Mouse (Mus musculus) yolk sac, embryonic 10.5 days (tissue): ENCODE measurements around the gene Ffar2.
"Not testable (repeated sequence)": the region's sequence is repeated elsewhere in the genome, so short reads cannot be mapped to it uniquely, and the experiment has no call there.

Experiments
- DNase-seq: peaks from one replicate; pipeline ENCODE4 v3.0.0-alpha.2; 2017; ENCODE audit warnings: low spot score

Gene Ffar2

DNA sequence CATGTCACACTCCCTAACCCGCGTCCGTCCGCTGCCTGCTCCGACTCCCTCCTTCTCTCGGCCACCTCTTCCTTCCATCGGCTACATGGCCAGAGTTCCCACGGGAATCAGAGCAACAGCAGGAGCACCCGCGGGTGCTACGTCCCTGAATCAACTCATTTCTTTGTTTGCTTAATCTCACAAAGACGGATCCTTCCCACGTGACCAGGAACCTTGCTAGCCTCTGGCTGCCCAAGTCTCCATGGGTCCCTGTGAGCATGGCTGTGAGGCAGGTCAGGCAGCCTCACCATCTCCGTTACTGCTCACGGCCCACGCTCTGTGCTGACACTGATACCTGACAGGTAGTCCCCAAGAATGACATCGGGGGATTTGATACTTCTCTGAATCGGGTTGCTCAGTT, at the start of gene Ffar2:
TSS of gene Ffar2 (minus strand) at position 101 of the 400 bp plus-strand sequence.
- DNase-seq, result no peak

DNA sequence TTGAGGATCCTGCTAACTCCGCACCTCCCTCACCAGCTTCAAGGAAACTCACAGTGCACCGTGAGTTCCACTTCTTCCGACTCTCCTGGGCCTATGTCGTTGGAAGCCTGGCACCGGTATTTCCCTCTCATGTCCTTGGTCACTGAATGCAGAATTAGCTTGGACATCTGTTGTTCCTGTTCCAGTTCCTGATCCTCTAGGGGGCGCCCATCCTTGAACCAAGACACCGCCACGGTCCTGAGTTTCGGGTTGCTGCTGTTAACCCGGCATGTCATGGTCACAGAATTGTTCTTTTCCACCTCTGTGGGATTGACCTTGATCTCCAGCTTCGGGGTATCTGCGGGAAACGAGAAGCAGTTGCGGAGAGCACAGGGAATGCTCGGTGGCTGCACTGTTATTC, 49.5 kb upstream of the Ffar2 start:
- DNase-seq, result peak; percentile 42

DNA sequence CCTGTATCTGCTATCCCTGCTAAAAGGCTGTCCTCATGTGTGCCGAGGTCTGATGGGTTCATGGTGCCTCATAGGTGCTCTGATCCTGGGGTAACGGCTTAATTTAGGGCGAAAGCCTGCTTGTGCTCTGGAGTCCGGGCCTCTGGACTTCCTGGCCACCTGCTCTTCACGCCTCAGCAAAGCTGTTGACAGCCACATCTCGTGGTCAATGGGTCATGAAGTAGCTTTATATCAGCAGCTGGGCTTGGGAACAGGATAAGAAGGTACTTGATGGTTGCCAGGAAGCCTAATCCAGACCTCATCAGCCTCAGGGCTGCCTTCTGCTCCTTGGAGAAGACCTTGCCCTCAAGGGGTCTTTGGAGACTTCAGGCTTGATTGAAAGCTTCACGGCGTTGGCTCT, 39.8 kb upstream of the Ffar2 start:
- no peak for DNase-seq

DNA sequence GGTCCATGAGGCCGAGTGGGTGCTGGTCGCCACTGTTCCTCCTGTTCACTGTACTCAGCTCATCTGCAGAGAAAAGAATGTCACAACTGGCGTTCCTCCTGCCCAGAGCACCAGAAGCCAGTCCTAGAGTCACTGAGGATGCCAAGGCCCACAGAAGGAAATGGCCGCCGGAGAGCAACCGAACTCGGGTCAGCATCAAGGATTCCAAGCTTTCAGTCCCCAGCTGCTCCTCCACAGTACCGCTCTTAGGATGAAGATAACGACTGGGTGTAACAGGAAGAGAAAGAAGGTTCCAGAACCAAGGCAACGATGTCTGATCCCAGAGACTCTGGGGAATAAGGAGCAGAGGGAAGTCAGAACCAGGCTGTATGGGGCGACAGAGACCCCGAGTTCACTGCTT, 37.9 kb upstream of the Ffar2 start, which contains the start of gene Ffar1:
TSS of gene Ffar1 (minus strand) at position 101 of the 400 bp plus-strand sequence.
- no peak for DNase-seq

DNA sequence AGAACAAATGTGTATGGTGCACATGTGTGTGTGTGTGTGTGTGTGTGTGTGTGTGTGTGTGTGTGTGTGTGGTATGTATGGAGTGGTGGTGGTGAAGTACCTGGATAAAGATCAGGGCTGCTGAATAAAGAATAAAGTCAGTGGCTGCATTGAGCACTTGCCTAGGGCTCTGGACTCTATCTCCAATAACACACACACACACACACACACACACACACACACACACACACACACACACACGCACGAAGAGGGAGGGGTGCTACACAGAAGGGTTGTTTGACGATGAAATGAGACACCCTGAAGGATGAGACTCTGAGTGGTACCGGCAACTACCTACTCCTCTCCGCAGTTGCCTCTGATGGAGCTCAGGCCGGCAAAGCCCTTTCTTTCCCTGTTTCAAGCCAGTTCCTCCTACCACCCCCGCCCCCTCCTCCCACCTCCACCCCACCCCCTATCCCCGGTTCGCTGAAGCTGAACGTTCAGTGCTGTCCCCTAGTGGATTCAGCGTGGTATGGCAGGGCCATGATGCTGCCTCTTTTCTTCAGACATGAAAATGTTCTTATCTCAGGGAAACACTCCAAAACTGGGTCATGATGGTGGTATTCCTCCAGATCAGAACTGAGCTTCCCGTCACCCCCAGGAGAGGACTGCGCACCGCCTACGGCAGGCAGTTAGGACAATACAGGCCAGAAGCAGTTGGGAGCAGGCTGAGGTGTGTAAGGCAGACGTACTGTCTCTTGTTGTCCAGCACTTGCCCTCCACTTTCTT, 36.2 kb upstream of the Ffar2 start:
- peak; percentile 52 for DNase-seq

DNA sequence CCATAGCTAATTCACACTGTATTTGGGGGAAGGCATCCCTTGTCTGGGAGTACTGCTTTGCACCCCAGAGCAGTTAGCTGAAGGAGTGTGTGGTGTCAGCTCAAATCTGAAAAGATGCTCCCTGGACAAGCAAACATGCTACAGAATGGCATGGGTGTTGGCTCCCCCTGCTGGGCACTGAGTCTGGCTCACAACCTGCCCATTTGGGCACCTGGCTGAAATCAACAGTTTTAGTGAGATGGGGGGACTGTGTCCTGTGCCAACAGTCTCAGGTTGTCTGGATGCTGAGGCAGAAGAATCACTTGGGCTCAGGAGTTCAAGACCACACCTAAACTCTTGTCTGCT, 35.7 kb upstream of the Ffar2 start:
- peak; percentile 45 for DNase-seq

DNA sequence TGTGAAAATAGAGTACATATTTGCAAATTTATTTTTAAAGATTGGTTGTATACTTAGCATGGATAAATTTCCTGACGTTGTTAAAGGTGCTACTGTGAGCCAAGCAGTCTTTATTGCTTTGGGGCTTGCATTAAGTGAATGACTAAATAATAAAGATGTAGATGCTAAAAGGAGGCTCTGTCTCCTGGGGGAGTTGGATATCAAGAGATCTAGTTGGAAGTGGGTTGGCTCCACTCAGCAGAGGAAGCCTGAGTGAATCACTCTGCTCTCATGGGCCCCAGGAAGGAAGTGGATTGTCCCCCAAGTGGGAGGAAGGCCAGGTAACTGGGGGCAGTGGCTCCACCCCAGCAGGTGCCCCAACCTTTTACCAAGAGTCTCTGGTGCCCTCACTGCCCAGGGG, 34.2 kb upstream of the Ffar2 start:
- no peak for DNase-seq

DNA sequence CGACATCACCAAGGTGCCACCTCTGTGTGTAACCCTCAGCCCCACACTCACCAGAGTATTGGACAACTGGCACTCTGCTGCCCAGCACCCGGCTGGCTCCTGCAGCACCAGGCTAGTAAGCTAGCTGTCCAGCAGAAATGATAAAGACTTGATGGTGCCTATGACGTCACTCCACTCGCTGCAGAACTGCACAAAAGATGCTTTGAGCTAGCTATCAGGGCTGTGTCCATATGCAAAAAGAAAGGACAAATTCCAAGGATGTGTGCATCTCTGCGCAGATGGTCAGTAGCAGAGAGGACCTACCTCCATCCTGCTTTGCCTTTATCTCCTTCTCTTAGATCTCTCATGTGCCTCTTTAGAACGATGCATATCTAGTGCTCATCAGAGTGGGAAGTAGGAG, 32.5 kb upstream of the Ffar2 start, which contains the start of gene Ffar3:
TSS of gene Ffar3 (minus strand) at position 101 of the 400 bp plus-strand sequence.
- no peak for DNase-seq

DNA sequence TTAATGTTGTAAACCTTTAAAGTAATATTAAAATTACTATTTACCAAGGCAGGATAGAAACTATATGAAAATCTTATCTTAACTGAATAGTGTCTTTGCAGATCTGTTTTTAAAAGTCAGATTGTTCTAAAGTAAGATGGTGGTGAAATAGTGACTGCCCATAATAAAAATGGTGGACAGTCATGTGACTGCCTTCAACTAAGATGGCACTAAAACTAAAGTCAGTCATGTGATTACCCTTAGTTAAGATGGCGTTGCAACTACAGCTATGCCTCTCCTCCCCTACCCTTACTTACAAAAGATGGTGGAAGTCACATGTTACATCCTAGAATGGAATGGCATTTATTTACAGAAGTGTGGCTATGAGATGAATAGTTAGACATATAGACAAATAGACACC, 27.8 kb upstream of the Ffar2 start:
- no peak for DNase-seq

DNA sequence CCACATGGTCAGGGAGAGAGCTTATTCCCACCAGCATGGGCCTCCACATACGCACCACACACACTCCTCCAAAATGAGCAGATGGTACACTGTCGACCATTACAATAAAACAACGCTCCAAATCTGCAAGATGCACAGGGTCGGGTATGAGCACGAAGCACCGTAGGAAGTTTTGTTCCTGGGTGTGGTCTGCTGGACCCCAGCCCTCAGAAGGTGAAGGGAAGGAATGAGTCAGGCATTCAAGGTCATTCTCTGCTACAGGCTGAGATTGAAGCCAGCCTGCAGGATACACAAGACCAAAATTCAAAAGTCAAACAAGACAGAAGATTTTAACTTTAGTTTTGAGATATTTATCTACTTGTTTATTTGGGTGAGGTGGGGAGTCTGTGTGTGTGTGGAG, 24.4 kb upstream of the Ffar2 start:
- no peak for DNase-seq

DNA sequence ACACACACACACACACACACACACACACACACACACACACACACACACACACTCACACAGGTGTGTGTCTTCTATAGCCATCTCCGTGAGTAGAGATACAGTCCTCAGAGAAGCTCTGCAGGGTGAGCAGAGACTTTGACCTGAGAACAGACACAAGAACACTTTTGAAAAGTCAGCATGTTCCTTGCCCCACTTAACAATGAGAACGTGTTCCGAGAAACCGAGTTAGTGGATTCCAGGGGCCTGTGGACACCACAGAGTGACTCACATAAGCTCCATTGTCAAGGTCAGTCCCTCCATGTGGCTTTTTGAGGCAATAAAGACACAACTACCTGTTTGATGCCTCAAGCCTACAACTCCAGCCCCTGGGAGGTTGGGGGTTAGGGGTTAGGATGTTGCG, 23.8 kb upstream of the Ffar2 start:
- DNase-seq, result no peak

DNA sequence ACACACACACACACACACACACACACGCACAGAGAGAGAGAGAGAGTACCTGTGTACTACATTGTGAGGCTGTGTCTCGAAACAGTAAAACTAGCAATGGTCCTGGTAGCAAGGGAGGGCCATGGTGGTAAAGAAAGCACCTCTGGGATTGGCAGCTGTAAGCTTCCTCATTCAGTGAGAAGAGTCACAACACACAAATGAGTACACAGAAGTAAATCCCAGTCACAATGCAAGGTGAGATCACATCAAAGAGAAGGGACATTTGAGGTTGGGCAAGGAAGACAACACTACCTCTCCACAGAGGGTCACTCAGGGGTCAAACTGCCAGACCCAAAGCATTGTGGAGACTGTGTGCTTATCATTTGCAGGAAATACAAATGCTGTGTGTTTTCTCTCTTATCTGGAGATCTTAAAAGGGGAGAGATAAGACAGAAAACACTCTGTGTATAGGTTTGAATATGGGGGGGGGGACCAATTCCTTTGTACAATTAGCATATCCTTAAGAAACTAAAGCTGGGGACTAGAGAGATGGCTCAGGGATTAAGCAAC, 23.0 kb upstream of the Ffar2 start:
- peak; percentile 52 for DNase-seq

DNA sequence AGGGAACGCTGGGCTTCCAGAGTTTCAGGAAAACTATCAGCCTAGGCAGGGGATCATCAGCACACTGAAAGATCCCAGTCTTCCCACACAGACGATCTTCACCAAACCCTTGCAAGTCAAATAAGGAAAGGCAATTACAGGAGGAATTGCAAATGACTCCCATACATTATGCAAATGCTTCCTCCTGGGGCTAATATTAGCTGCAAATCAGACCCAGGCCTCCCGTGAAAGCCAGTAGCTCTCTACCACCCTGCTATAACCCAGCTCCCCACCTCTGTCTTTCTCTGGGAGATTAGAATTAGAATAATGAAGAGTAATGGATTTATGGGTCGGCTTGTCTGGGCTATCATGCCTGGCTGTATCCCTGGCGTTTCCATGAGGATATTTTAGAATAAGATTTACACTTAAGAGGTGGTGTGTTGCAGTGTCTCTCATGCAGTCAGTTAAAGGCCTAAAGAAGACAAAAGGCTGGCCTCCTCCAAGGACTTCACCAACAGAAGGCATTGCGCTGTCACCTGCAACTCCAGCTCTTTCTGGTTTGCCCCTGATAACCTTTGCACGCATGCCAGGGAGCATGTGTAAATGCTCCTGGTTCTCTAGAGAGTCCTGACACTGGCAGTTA, 21.2 kb upstream of the Ffar2 start:
- DNase-seq, result no peak

DNA sequence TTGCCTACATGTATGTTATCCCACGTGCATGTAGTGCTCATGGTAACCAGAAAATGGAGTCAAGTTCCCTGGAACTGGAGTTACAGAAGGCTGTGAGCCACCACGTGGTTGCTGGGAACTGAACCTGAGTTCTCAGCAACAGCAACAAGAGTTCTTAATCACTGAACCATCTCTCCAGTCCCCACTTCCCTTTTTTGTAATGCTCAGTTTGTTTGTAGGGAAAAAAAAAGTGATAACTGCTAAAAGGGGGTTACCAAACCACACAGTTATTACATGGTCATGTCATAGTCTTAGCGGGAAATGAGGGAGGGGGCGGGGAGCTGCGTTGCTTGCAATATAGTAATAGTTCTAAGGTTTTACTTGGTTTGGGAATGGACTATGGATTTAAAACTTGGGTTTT, 18.5 kb upstream of the Ffar2 start:
- DNase-seq, result no peak

DNA sequence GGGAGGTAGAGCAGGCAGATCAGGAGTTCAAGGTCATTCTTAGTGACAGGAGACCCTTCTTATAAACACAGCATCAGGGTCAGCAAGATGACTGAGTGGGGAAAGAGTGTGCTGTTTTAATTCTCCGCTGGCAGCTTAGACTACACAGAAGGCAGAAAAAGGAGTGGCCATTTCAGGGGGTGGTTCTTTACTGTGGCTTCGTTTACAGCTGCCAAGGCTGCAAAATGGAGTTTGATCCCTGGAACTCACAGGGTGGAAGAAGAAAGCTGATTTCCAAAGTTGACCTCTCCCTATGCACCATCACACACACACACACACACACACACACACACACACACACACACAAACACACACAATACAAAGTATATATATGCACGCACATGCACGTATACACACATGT, 17.8 kb upstream of the Ffar2 start:
- DNase-seq, result no peak

DNA sequence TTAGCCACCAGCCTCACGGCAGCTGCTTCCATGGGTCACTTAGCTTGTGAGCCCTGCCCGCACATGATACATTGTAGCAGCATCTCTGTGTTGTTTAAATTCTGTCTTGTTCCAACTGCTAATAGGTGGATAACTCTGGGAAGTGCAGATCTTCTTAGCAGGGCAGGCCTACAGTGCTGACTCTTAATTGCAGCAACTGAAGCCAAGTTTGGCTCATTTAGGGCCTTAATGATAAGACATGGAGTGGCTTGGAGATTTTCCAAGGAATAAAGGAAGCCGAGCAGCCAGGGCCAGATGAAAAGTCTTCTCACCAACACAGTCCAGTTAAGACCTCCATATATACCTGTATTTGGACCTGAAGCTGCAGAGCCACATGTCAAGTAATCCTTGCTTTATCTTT, 16.7 kb upstream of the Ffar2 start:
- no peak for DNase-seq

DNA sequence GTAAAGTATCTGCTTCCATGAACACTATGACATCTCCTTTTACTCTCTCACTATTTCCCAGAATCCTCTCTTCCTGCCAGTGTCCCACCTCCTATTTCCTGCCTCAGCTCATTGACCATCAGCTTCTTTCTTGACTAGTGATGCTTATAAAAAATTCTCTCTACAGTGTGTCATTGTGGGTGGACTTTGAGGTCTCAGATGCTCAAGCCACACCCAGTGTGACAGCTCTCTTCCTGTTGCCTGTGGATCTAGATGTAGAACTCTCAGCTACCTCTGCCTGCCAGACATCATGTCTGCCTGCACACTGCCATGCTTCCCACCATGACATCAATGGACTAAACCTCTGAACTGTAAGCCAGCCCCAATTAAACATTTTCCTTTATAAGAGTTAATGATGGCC, 13.7 kb upstream of the Ffar2 start:
- DNase-seq, result no peak

DNA sequence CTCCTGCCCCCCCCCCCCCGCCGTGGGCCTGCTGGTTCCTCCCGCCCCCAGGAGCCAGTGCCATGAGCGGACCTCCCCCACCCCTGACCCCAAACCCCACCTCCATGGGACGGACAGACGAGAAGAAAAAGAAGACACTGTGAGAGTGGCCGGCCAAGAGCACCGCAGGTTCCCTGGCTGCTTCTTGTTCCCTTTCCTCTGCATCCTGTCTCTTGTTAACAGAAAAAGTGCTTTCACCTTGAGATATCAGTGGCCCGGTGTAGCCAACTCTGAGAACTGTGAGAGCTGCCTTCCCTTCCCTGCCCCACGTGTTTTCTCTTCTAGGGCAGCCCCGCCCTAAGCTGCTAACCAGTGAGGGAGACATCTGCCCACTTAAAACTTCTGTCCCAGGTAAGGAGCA, 9.1 kb upstream of the Ffar2 start:
- DNase-seq, result not testable (repeated sequence)

DNA sequence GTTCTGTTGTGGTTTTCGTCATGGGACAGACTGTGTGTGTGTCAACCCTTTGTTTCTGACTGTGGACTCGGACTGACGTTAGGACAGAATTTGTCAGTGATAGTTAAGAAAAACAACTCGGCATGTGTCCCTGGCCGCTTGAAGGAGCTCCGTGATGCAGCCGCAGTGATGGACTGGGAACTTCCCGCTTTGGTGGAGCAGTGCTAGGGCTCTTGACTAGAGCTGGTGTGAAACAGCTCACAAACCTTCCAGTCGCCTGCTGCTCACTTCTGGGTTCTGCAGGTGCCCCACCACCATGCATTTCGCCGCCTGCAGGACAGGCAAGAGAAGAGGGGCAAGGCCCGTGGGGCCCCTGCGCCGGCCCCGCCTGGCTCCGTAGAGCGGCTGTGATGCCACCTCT, 8.7 kb upstream of the Ffar2 start:
- DNase-seq, result no peak

DNA sequence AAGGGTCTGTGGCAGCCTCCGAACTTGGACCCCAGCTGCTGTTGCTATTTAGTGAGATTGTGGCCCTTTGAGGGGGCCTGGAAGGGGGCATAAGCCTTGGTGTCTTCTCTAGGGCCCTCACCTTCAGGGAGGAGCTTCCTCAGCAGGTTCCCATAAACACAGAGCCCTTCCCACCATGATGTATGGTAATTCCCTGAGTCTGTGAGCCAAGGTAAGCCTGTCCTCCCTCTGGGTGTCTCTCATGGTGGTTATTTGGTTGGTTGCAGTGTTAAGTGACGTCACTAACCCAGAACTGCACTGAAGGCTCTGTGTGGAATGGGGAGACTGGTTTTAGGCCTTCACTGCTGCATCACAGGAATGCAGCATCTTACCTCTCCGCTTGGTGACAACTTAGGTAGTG, 5.9 kb upstream of the Ffar2 start:
- no peak for DNase-seq

DNA sequence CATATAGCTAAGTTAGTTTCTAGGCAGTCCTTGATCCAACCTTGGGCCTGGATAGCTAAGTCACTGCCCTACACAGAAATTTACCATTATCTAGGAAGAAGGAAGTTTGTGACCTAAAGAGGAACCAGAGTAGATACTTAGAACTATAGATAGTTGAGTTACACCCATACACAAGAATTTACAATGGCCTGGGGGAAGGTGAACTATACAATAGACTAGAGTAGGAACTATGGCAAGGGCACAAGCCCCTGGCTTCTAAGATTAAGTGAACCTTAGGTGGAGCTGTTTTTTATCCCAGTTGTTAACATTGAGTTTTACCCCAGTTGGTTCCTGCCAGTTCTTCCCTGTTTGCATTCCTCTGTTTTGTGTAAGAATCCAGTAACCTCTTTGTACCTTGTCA, 5.3 kb upstream of the Ffar2 start:
- DNase-seq, result not testable (repeated sequence)

DNA sequence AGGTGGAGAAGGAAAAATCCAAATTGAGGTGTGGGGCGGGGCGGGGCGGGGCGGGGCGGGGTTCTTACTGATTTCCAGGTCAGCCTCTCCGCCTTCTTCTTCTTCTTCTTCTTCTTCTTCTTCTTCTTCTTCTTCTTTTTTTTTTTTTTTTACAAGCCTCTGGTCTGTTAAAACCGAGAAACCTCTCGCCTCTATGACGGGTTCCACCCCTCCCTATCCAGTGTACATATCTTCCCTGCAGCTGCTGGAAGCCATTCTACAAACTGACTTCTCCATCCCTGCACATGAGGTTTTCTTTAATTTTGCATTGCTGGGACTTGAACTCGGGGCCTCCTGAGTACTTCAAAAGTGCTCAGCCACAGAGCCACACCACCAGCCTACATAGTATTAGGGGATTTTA, 3.1 kb upstream of the Ffar2 start:
- DNase-seq, result no peak

DNA sequence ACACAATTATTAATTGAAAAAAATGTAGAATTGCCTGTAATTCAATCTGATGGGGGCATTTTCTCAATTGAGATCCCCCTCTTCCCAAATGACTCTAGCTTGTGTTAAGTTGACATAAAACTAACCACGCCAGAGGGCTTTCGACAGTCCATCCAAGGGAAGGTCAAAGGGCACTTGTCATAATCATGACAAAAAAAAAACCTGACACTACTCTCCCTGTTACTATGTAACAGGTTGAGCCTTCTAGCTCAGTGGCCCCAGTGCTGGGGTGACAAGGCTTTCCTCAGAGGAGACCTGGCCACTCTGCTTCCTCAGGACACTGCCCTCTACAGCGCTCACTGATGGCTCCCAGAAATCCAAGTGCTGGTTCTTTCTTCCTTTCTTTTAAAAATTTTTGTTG, 731 bp upstream of the Ffar2 start:
- peak; percentile 56 for DNase-seq

DNA sequence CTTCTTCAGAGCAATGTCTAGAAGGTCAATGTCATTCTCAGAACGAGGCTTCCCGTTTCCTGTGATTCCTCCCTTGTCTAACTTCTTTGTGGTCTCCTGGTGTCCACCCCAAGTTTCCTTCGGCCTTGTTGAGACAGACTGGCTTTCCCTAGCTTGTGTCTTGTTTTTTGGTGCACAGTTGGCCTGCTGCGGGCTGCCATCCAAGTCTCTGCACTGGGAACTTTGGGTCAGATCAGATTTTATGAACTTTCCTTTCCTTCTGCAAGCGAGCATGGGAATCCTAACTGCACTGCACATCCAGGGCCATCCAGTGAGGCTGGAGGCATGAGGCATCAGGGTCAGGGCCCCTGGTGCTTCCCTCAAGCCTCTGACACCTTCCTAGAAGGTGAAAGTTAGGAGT, 2.0 kb downstream of the Ffar2 start:
- DNase-seq, result no peak
